Mouse (Mus musculus) erythroblast, embryonic 14.5 days (primary cell): ENCODE data around the gene Slc6a17.

Experiments used
- GATA1 ChIP-seq: IDR thresholded peaks from 2 replicates; pipeline ENCODE4 v1.6.1; 2012; ENCODE audit warnings: low read length, inconsistent platforms, mixed read lengths
- TAL1 ChIP-seq: IDR thresholded peaks from 3 replicates; pipeline ENCODE4 v1.6.1; 2012; ENCODE audit warnings: low read length, inconsistent platforms, mixed read lengths

DNA sequence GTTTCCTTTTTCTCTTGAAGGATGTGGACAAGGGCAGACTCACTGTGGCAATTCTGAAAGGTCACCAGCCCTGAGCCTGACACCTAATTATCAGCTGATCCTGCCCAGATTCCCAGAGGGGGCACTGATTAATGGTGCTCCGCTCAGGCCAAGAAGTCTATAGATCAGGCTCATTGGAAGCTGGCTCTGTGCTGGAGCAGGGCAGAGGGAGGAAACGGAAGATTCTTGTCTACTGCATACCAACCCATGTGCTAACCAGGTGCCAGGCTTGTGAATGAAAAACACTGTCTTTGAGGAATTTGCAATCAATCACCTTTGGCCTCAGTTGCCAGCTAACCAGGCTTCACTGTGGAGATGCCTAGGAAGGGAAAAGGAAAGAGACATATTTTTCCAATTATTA is 97.7 kb downstream of the Slc6a17 start:
- TF ChIP-seq GATA1 (no peak), TAL1 (no peak)
